Mouse (Mus musculus): Measurements from ENCODE around the gene Mthfd1l. TPM values are rescaled to one million over a fixed set of nuclear protein-coding genes. Genes with fewer than 3 reads are reported as not detected.
A peak's percentile ranks its signal among the peaks of the same experiment; 100 is the strongest.

Mthfd1l gene
- polyA plus RNA-seq, 1 experiment: 45.9 TPM

DNA sequence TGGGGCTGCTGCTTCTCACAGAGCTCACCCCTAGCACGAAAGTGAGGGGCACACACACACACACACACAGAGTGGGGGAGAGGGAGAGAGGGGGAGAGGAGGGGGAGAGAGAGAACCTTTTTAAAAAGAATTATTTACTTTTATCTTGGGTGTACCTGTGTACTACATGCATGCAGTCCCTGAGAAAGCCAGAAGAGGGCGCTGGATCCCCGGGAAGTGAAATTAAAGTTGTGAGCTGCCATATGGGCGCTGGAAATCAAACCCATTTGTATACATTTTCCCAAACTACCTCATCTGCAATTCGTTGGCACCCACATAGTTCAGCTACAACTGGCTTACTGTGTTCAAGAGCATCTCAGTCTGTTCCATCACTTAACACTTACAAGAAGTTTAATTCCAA lies 14.3 kb upstream of the Mthfd1l start:
- Histone ChIP-seq H3K4me3 (no peak overlapping the region), H3K79me2 (ENCODE audit: control insufficient read depth, insufficient read depth) (no peaks in the 10 kb centered on the region), H3ac (ENCODE audit: control insufficient read depth, insufficient read length) (no peak overlapping the region), H3K27me3 (ENCODE audit: control insufficient read depth, insufficient read depth, insufficient read length) (peaks cover 11% of the 10 kb centered on the region), H3K36me3 (ENCODE audit: control insufficient read depth, insufficient read depth) (no peaks in the 10 kb centered on the region), H3K4me2 (ENCODE audit: low read depth) (no peak overlapping the region)
- TF ChIP-seq USF1 (IDR thresholded peaks at IDR 0.05; ENCODE audit: low read depth): no peak
- no peak for TF ChIP-seq SRF (IDR thresholded peaks at IDR 0.05; ENCODE audit: control insufficient read depth, insufficient read length, low read depth)
- TF ChIP-seq MAX (IDR thresholded peaks at IDR 0.05; ENCODE audit: low read depth): no peak
- no peak for TF ChIP-seq E2F4 (IDR thresholded peaks at IDR 0.05; ENCODE audit: insufficient read depth)
- no peak for TF ChIP-seq POLR2AphosphoS2 (IDR thresholded peaks at IDR 0.05; ENCODE audit: insufficient read length, low read depth)
- no peak for TF ChIP-seq REST (IDR thresholded peaks at IDR 0.05; ENCODE audit: insufficient read depth, insufficient read length)
- TF ChIP-seq POLR2A (IDR thresholded peaks at IDR 0.05; ENCODE audit: insufficient read length, low read depth): no peak
- TF ChIP-seq MYOD1 (IDR thresholded peaks at IDR 0.05; ENCODE audit: control insufficient read depth in 1 of 3, insufficient read length in 2 of 3, low read depth in 2 of 3): no peak
- TF ChIP-seq TCF3 (IDR thresholded peaks at IDR 0.05; ENCODE audit: insufficient read length, low read depth): no peak
- TF ChIP-seq TCF12 (IDR thresholded peaks at IDR 0.05; ENCODE audit: insufficient read depth, poor library complexity, severe bottlenecking): no peak
- no peak for TF ChIP-seq MYOG (IDR thresholded peaks at IDR 0.05; ENCODE audit: control insufficient read depth in 1 of 3, insufficient read depth in 1 of 3, insufficient read length in 2 of 3, low read depth in 2 of 3)
- no peak for TF ChIP-seq CEBPB (IDR thresholded peaks at IDR 0.05; ENCODE audit: insufficient read depth, poor library complexity, severe bottlenecking)

DNA sequence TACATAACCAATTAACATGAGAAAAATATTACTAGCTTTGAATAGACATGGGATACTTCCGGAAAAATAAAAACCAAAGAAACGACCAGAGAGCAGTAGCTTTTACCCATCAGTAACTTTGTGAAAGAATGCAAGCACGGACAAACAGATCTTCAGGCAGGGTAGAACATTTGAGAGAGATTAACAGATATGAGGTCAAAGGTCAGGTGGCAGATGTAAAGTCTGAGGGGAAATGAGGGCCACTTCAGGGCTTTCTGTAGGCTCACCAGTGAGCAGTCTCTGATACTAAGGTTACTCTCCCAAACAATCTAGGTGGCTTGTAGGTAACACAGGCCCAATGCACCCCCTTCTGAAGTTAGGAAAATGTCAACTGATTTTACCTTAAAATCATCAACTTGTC lies 3.9 kb upstream of the Mthfd1l start:
- no peak overlapping the region for H3K4me2 ChIP-seq (ENCODE audit: low read depth)
- no peak overlapping the region for H3ac ChIP-seq (ENCODE audit: control insufficient read depth, insufficient read length)
- no peak overlapping the region for H3K4me3 ChIP-seq
- H3K27me3 ChIP-seq (ENCODE audit: control insufficient read depth, insufficient read depth, insufficient read length): no peaks in the 10 kb centered on the region
- no peak for TF ChIP-seq MYOD1 (IDR thresholded peaks at IDR 0.05; ENCODE audit: control insufficient read depth in 1 of 3, insufficient read length in 2 of 3, low read depth in 2 of 3)
- TF ChIP-seq SRF (IDR thresholded peaks at IDR 0.05; ENCODE audit: control insufficient read depth, insufficient read length, low read depth): no peak
- TF ChIP-seq E2F4 (IDR thresholded peaks at IDR 0.05; ENCODE audit: insufficient read depth): no peak
- TF ChIP-seq POLR2AphosphoS2 (IDR thresholded peaks at IDR 0.05; ENCODE audit: insufficient read length, low read depth): no peak
- no peak for TF ChIP-seq TCF3 (IDR thresholded peaks at IDR 0.05; ENCODE audit: insufficient read length, low read depth)
- no peak for TF ChIP-seq TCF12 (IDR thresholded peaks at IDR 0.05; ENCODE audit: insufficient read depth, poor library complexity, severe bottlenecking)
- no peak for TF ChIP-seq CEBPB (IDR thresholded peaks at IDR 0.05; ENCODE audit: insufficient read depth, poor library complexity, severe bottlenecking)
- no peak for TF ChIP-seq MYOG (IDR thresholded peaks at IDR 0.05; ENCODE audit: control insufficient read depth in 1 of 3, insufficient read depth in 1 of 3, insufficient read length in 2 of 3, low read depth in 2 of 3)
- no peak for TF ChIP-seq REST (IDR thresholded peaks at IDR 0.05; ENCODE audit: insufficient read depth, insufficient read length)
- no peak for TF ChIP-seq USF1 (IDR thresholded peaks at IDR 0.05; ENCODE audit: low read depth)
- H3K79me2 ChIP-seq (ENCODE audit: control insufficient read depth, insufficient read depth): peaks cover 4% of the 10 kb centered on the region
- no peaks in the 10 kb centered on the region for H3K36me3 ChIP-seq (ENCODE audit: control insufficient read depth, insufficient read depth)

DNA sequence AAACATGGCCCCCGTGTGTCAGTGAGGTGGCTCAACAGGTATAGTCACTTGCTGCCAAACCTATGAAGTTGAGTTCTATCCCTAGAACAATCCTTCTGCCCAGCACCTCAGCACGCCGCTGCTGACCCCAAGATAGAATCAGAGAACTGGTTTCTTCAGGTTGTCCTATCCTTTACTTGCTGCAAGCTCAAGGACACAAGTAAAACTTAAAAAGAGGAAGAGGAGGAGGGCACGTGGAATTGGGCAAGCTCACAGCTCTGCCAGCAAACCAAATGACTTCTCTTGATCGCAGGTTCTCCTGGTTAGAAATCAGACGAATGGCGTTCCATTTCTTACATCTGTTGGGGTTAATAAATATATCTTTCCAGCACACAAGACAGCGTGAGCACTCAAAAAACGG lies 681 bp upstream of the Mthfd1l start:
- Histone ChIP-seq H3K36me3 (ENCODE audit: control insufficient read depth, insufficient read depth) (no peaks in the 10 kb centered on the region), H3K4me3 (peak overlapping the region; percentile 89), H3K4me2 (ENCODE audit: low read depth) (peak overlapping the region; percentile 57), H3K27me3 (ENCODE audit: control insufficient read depth, insufficient read depth, insufficient read length) (no peaks in the 10 kb centered on the region), H3K79me2 (ENCODE audit: control insufficient read depth, insufficient read depth) (peaks cover 36% of the 10 kb centered on the region), H3ac (ENCODE audit: control insufficient read depth, insufficient read length) (no peak overlapping the region)
- no peak for TF ChIP-seq CEBPB (IDR thresholded peaks at IDR 0.05; ENCODE audit: insufficient read depth, poor library complexity, severe bottlenecking)
- TF ChIP-seq TCF12 (IDR thresholded peaks at IDR 0.05; ENCODE audit: insufficient read depth, poor library complexity, severe bottlenecking): no peak
- TF ChIP-seq MYOG (IDR thresholded peaks at IDR 0.05; ENCODE audit: control insufficient read depth in 1 of 3, insufficient read depth in 1 of 3, insufficient read length in 2 of 3, low read depth in 2 of 3): no peak
- no peak for TF ChIP-seq POLR2AphosphoS2 (IDR thresholded peaks at IDR 0.05; ENCODE audit: insufficient read length, low read depth)
- TF ChIP-seq TCF3 (IDR thresholded peaks at IDR 0.05; ENCODE audit: insufficient read length, low read depth): no peak
- TF ChIP-seq USF1 (IDR thresholded peaks at IDR 0.05; ENCODE audit: low read depth): no peak
- TF ChIP-seq REST (IDR thresholded peaks at IDR 0.05; ENCODE audit: insufficient read depth, insufficient read length): no peak
- TF ChIP-seq MAX (IDR thresholded peaks at IDR 0.05; ENCODE audit: low read depth): no peak
- TF ChIP-seq MYOD1 (IDR thresholded peaks at IDR 0.05; ENCODE audit: control insufficient read depth in 1 of 3, insufficient read length in 2 of 3, low read depth in 2 of 3): no peak
- TF ChIP-seq E2F4 (IDR thresholded peaks at IDR 0.05; ENCODE audit: insufficient read depth): no peak
- no peak for TF ChIP-seq POLR2A (IDR thresholded peaks at IDR 0.05; ENCODE audit: insufficient read length, low read depth)
- TF ChIP-seq SRF (IDR thresholded peaks at IDR 0.05; ENCODE audit: control insufficient read depth, insufficient read length, low read depth): no peak

DNA sequence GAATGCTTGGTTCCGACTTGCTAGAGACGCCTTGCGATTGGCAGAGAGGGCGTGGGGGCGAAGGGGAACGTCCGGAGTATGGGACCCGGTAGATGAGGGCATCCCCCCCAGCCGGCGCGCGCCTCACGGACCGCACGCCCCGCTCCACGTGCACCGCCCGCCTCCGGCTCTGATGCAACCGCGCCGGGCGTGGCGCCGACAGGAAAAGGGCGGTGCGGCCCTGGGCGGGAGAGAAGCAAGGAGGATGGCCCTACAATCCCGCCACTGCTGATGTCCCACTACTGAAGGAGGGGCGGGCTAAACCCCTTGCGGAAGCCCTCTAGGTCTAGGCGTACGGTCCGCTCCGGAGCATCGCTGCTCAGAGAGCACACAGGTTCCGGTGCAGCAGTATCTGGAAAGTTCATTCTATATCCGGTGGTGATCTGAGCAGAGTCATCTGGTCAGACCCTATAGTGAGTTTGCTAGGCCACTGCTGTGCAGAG lies 712 bp downstream of the Mthfd1l start:
- Histone ChIP-seq H3K4me2 (ENCODE audit: low read depth) (peak overlapping the region; percentile 90), H3K79me2 (ENCODE audit: control insufficient read depth, insufficient read depth) (peaks cover 38% of the 10 kb centered on the region), H3K4me3 (peak overlapping the region; percentile 89), H3K36me3 (ENCODE audit: control insufficient read depth, insufficient read depth) (peaks cover 4% of the 10 kb centered on the region), H3ac (ENCODE audit: control insufficient read depth, insufficient read length) (peak overlapping the region; percentile 79), H3K27me3 (ENCODE audit: control insufficient read depth, insufficient read depth, insufficient read length) (no peaks in the 10 kb centered on the region)
- TF ChIP-seq MAX (IDR thresholded peaks at IDR 0.05; ENCODE audit: low read depth) (peak; percentile 87), E2F4 (IDR thresholded peaks at IDR 0.05; ENCODE audit: insufficient read depth) (peak; percentile 39), POLR2AphosphoS2 (IDR thresholded peaks at IDR 0.05; ENCODE audit: insufficient read length, low read depth) (peak; percentile 91), MYOG (IDR thresholded peaks at IDR 0.05; ENCODE audit: control insufficient read depth in 1 of 3, insufficient read depth in 1 of 3, insufficient read length in 2 of 3, low read depth in 2 of 3) (no peak), REST (IDR thresholded peaks at IDR 0.05; ENCODE audit: insufficient read depth, insufficient read length) (no peak), TCF12 (IDR thresholded peaks at IDR 0.05; ENCODE audit: insufficient read depth, poor library complexity, severe bottlenecking) (no peak), POLR2A (IDR thresholded peaks at IDR 0.05; ENCODE audit: insufficient read length, low read depth) (peak; percentile 82), CEBPB (IDR thresholded peaks at IDR 0.05; ENCODE audit: insufficient read depth, poor library complexity, severe bottlenecking) (peak; percentile 87), USF1 (IDR thresholded peaks at IDR 0.05; ENCODE audit: low read depth) (no peak), MYOD1 (IDR thresholded peaks at IDR 0.05; ENCODE audit: control insufficient read depth in 1 of 3, insufficient read length in 2 of 3, low read depth in 2 of 3) (no peak), SRF (IDR thresholded peaks at IDR 0.05; ENCODE audit: control insufficient read depth, insufficient read length, low read depth) (no peak), TCF3 (IDR thresholded peaks at IDR 0.05; ENCODE audit: insufficient read length, low read depth) (no peak)

Measured in myocyte (in vitro differentiated cells).